Mouse (Mus musculus): ENCODE results near the gene Myo16.

DNA sequence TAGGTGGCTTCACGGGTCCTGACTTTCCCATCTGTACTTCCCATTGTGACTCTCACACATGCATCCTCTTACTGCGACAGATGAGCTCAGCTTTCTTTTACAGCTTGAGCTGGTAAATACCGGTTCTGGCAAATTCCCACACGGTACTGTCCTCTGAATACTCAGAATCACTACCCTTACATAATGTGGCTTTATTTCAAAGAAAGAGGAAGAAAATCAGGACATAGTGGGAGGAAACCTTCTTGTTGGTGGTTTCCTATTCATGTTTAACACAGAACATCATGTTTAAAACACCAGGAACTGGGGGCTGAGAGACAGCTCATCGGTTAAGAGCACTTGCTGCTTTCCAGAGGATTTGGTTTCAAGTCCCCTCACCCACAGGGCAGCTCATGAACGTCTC lies 384.6 kb downstream of the Myo16 start:
- TF ChIP-seq ZNF384 (IDR thresholded peaks at IDR 0.05; ENCODE audit: low read depth, low read length) (no peak), POLR2A (IDR thresholded peaks at IDR 0.05; ENCODE audit: control insufficient read depth in 1 of 2, insufficient read depth in 1 of 2, low read depth in 1 of 2, low read length in 2 of 2, poor library complexity in 1 of 2) (no peak), TAL1 (IDR thresholded peaks at IDR 0.05; ENCODE audit: low read length) (no peak), TBP (IDR thresholded peaks at IDR 0.05; ENCODE audit: low read depth, low read length) (no peak), CTCF (IDR thresholded peaks at IDR 0.05 in 2 of 3, conservative IDR thresholded peaks at IDR 0.05 in 1 of 3; ENCODE audit: control insufficient read depth in 1 of 3, insufficient read depth in 1 of 3, low read depth in 2 of 3, low read length in 3 of 3, poor library complexity in 1 of 3, severe bottlenecking in 1 of 3) (no peak), TCF12 (IDR thresholded peaks at IDR 0.05; ENCODE audit: low read depth, low read length) (no peak), HCFC1 (IDR thresholded peaks at IDR 0.05; ENCODE audit: low read depth, low read length) (no peak), MAX (IDR thresholded peaks at IDR 0.05; ENCODE audit: low read length) (no peak), CHD2 (IDR thresholded peaks at IDR 0.05; ENCODE audit: low read length) (no peak), UBTF (IDR thresholded peaks at IDR 0.05; ENCODE audit: borderline replicate concordance, insufficient read depth, low read depth, low read length) (no peak)
